Mouse (Mus musculus) testis, adult 2 months (tissue): Measurements from ENCODE around the gene Mri1. TPM values are rescaled to one million over a fixed set of nuclear protein-coding genes. Genes with fewer than 3 reads are reported as not detected.

Experiments
- H3K27ac ChIP-seq: fragments of 200-500 bp; 2 replicates; pipeline ENCODE4 v1.5.1; 2012; ENCODE audit warnings: low read depth, low read length; ENCODE audit not compliant: control insufficient read depth, insufficient read depth
- H3K27me3 ChIP-seq: fragments of 200-500 bp; 2 replicates; pipeline ENCODE4 v1.6.1; 2012; ENCODE audit warnings: mild to moderate bottlenecking, low read length, moderate library complexity; ENCODE audit not compliant: control insufficient read depth, insufficient read depth
- H3K36me3 ChIP-seq: fragments of 200-500 bp; 2 replicates; pipeline ENCODE4 v1.6.1; 2012; ENCODE audit warnings: mild to moderate bottlenecking, low read length; ENCODE audit not compliant: control insufficient read depth, insufficient read depth
- H3K4me1 ChIP-seq: fragments of 200-500 bp; 2 replicates; pipeline ENCODE4 v1.6.1; 2012; ENCODE audit warnings: low read length; ENCODE audit not compliant: control insufficient read depth, insufficient read depth
- H3K4me3 ChIP-seq: fragments of 200-500 bp; 2 replicates; pipeline ENCODE4 v1.5.1; 2012; ENCODE audit warnings: low read depth, mild to moderate bottlenecking, low read length, moderate library complexity, mixed read lengths; ENCODE audit not compliant: control insufficient read depth
- CTCF ChIP-seq: fragments of 200-500 bp; IDR thresholded peaks from 2 replicates; pipeline ENCODE4 v1.5.1; 2012; ENCODE audit warnings: low read depth, mild to moderate bottlenecking, inconsistent platforms, low read length, moderate library complexity; ENCODE audit not compliant: control insufficient read depth, insufficient read depth, insufficient replicate concordance
- POLR2A ChIP-seq: fragments of 200-500 bp; IDR thresholded peaks from 2 replicates; pipeline ENCODE4 v1.6.1; 2012; ENCODE audit warnings: low read depth, mild to moderate bottlenecking, inconsistent platforms, low read length, moderate library complexity; ENCODE audit not compliant: control insufficient read depth
- polyA plus RNA-seq: library from polyadenylated mRNA; depleted of rRNA; stranded (reverse); fragments of >200 nt; gene quantifications from 2 replicates; pipeline ENCODE4 v1.2.3, GENCODE M21; 2012

Mri1 gene
- polyA plus RNA-seq, 1 experiment, result 7.5 TPM

DNA sequence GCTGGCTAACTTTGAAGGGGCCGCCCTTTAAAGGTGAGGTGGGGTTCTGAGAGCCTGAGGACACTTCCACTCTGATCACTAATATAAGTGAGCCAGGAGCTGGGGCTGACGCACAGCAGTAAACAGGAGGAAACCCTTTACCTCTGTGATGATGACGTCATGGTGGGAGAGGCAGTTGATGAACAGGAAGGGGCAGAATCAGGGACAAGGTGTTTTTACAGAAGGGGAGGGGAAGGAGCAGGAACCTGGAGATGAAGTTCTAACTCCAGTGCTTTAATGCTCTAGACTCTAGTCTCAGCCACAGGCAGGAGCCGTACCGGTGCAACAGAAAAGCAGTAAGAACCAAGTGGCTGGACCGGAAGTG lies 686 bp downstream of the Mri1 start:
- TF ChIP-seq CTCF, result no peak
- TF ChIP-seq POLR2A, result no peak
- Histone ChIP-seq H3K27ac (peak overlapping the region; percentile 36; the same call in 1 of the 2 replicates), H3K4me1 (peaks cover 11% of the 10 kb centered on the region), H3K36me3 (no peaks in the 10 kb centered on the region), H3K4me3 (peak overlapping the region; percentile 93), H3K27me3 (no peaks in the 10 kb centered on the region)

DNA sequence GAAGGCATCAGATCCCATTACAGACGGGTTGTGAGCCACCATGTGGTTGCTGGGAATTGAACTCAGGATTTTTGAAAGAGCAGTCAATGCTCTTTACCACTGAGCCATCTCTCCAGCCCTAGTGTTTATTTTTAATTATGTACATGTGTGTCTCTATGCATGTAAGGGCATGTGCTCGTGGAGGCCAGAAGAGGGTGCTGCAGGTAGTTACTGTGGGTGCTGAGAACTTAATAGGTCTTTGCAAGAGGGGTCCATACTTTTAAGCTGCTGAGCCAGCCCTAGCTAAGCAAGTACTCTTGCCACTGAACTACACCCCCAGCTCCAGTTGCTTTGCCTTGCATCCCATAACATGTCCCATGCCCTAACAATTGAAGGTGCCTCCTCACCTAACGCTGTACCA lies 1.3 kb downstream of the Mri1 start:
- Histone ChIP-seq H3K4me3 (peak overlapping the region; percentile 93), H3K27me3 (no peaks in the 10 kb centered on the region), H3K4me1 (peaks cover 11% of the 10 kb centered on the region), H3K27ac (no peak overlapping the region), H3K36me3 (no peaks in the 10 kb centered on the region)
- TF ChIP-seq CTCF (no peak), POLR2A (no peak)

DNA sequence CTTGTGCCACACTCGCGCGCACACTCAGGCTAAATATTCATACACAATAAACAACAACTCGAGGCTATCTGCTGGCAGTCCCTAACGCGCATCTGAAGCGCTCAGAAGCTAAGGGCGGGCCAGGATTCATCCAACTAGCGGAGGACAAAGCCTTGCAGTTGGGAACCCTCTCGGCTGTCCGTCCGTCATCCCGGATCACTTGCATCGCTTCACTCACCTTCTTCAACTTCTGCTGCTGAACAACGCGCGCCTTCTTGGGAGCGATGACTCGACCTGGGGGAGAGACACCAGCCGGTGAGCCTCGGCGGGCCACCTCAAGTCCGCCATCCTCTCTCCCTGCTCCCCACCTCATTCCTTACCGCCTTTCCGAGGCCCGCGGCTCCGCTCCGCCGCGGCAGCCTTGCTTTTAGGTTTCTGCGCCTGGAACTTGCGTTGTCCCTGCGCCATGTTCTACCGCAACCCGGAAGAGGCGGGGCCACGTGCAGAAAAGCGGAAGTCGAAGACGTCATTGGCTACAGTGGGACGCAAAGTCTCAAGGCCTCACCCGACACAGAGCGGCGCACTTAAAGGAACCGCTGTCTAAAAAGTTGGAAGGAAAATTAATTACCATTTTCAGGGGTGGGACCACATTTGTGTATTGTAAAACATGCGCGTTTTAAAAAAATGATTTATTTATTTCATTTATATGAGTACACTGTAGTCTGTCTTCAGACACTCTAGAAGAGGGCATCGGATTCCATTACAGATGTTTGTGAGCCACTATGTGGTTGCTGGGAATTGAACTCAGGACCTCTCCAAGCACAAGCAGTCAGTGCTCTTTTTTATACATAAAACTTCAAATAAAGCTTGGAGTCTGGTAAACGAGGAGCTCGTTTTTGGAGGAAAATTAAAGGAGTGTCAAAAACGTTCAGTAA lies 7.6 kb downstream of the Mri1 start, which contains the start of gene D8Ertd738e:
Gene D8Ertd738e (minus strand): TSS at position 463 of the 914 bp plus-strand sequence.
- Histone ChIP-seq H3K36me3 (peaks cover 5% of the 10 kb centered on the region), H3K27ac (peak within 1 kb of the TSS; percentile 90), H3K4me1 (no peaks in the 10 kb centered on the region), H3K27me3 (no peaks in the 10 kb centered on the region), H3K4me3 (peak within 1 kb of the TSS; percentile 99)
- peak; percentile 94 for TF ChIP-seq POLR2A
- no peak for TF ChIP-seq CTCF

DNA sequence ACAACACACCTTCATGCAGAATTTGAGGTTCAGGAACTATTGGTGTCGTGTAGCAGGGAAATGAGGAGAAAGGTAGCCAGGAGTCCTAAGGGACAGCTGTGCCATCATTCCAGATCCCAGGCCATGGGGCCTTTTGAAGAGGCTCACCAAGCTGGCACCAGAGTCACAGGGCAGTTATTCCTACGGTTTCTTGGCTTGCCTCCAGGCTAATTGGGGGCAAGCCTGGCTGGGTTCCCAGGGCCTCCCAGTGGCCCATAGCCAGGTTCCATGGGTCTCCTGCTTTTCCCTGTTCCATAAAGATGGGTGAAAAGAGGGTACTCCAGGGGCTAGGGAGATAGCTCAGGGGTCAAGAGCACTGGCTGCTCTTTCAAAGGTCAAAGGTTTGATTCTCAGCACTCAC lies 15.3 kb downstream of the Mri1 start:
- no peak for TF ChIP-seq CTCF
- no peak for TF ChIP-seq POLR2A
- Histone ChIP-seq H3K36me3 (peaks cover 5% of the 10 kb centered on the region), H3K4me1 (peaks cover 7% of the 10 kb centered on the region), H3K27ac (no peak overlapping the region), H3K4me3 (no peak overlapping the region), H3K27me3 (no peaks in the 10 kb centered on the region)

DNA sequence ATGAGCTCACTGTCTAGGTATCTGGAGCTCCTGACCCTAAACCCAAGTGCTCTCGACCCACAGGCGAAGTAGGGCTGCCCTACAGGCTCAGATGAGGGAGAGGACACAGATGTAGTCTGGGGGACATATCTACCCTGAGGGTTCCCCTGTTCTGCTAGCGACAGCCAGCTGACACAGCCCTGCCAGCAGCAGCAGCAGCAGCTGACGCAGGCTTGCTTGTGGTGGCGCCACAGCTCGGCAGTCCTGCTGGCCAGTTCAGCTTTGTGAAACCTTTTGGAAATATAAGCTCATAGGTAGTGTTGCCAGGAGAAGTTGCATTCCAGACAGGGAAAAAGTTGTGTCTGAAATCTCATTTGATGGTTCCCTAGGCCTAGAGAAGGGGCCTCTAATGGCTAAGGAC lies 16.0 kb downstream of the Mri1 start:
- Histone ChIP-seq H3K27me3 (no peaks in the 10 kb centered on the region), H3K36me3 (peaks cover 4% of the 10 kb centered on the region), H3K4me3 (no peak overlapping the region), H3K4me1 (peaks cover 10% of the 10 kb centered on the region), H3K27ac (no peak overlapping the region)
- TF ChIP-seq POLR2A (no peak), CTCF (no peak)

DNA sequence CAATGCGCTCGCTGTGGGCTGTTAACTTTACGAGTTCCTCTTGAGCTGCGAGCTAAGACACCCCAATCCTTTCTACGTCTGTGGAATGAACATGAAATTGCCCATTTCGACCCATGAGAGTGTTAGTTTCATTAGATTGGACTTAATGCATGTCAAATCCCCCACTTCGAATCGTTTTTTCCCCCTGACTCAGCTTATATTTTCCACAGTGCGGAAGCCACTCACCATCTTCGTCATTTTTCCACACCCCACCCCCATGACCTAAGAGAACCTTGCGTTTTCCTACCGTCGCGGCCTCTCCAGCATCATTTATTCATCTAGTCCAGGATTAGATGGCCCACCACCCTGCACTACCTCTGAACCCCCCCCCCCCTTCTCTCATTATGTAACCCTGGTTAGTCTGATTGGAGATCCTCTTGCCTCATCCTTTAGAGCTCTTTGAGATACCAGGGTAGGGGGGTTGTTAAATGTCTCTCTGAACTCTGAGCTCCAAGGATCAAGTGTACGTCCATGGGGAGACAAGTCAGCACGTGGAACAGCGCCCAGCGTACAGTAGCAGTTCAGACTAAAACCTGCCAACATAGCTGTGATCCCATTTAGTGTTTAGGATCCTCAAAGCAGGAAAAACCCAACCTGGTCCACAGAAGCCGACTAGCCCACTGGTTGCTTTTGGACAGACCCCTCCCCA lies 19.4 kb downstream of the Mri1 start:
- H3K27me3 ChIP-seq, result no peaks in the 10 kb centered on the region
- peaks cover 23% of the 10 kb centered on the region for H3K4me1 ChIP-seq
- peak overlapping the region; percentile 54 for H3K27ac ChIP-seq
- TF ChIP-seq CTCF (no peak), POLR2A (no peak)
- no peaks in the 10 kb centered on the region for H3K36me3 ChIP-seq
- H3K4me3 ChIP-seq, result peak overlapping the region; percentile 87

DNA sequence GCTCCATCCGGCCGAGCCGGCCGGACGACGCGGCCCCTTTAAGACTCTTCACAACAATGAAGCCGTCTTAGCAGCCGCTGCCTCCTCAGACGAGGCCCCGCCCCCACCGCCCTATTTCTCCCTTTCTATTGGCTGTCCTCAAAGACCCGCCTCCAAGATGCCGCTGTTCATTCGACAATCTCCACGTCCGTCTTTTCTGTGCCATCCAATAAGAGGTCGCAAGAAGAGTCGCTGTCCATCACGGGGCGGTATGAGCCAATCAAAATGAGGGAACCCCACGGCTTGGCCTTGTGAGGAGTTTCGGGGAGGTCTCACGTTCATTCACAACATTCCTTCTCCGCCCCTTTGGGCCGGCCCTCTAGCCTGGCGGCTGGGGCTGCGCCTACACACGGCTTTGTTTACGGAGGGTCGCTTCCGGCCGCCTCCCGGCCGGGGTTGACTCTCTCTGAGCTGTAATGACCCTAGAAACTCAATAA lies 20.1 kb downstream of the Mri1 start, which contains the start of gene Zswim4:
Gene Zswim4 (minus strand): TSS at position 58 of the 476 bp plus-strand sequence.
- Histone ChIP-seq H3K27ac (peak within 1 kb of the TSS; percentile 54), H3K27me3 (no peaks in the 10 kb centered on the region), H3K36me3 (no peaks in the 10 kb centered on the region), H3K4me3 (peak within 1 kb of the TSS; percentile 93), H3K4me1 (peaks cover 23% of the 10 kb centered on the region)
- TF ChIP-seq CTCF, result no peak
- TF ChIP-seq POLR2A, result peak; percentile 46
